Mouse (Mus musculus) bone marrow, adult 2 months (tissue): Measurements from ENCODE around the gene Nop2. TPM values are rescaled to one million over a fixed set of nuclear protein-coding genes. Genes with fewer than 3 reads are reported as not detected.

Experiments
- H3K27ac ChIP-seq: fragments of 200-500 bp; 2 replicates; pipeline ENCODE4 v1.5.1; 2012; ENCODE audit warnings: low read depth, mild to moderate bottlenecking, control low read depth, inconsistent platforms, low read length; ENCODE audit not compliant: control insufficient read depth, poor library complexity, insufficient read depth
- H3K4me1 ChIP-seq: fragments of 200-500 bp; 2 replicates; pipeline ENCODE4 v1.6.1; 2011; ENCODE audit warnings: low read length; ENCODE audit not compliant: control insufficient read depth, insufficient read depth
- H3K4me3 ChIP-seq: fragments of 200-500 bp; replicated peaks from 2 replicates; pipeline ENCODE3; 2011; ENCODE audit warnings: mild to moderate bottlenecking, low read depth, low read length, control low read depth; ENCODE audit not compliant: control insufficient read depth
- CTCF ChIP-seq: fragments of 200-500 bp; IDR thresholded peaks from 2 replicates; pipeline ENCODE4 v1.5.1; 2011; ENCODE audit warnings: low read length, control low read depth; ENCODE audit not compliant: control insufficient read depth, insufficient read depth
- POLR2A ChIP-seq: fragments of 200-500 bp; IDR thresholded peaks from 2 replicates; pipeline ENCODE4 v1.6.1; 2011; ENCODE audit warnings: low read depth, mild to moderate bottlenecking, control low read depth, low read length, borderline replicate concordance; ENCODE audit not compliant: control insufficient read depth
- WGBS: fragments of 180-500 bp; shearing (Covaris S2); methylation state at CpG from one replicate; pipeline ENCODE4 v1.1.7; 2018; 5-methylcytosine and 5-hydroxymethylcytosine counted together
- polyA plus RNA-seq: library from polyadenylated mRNA; stranded (reverse); fragments of >200 nt; gene quantifications from 2 replicates; pipeline ENCODE4 v1.2.4, GENCODE M21; 2011; ENCODE audit warnings: low replicate concordance; ENCODE audit not compliant: missing spikeins, insufficient read depth, insufficient read length

Gene Nop2
- polyA plus RNA-seq, 1 experiment, result 25.7 TPM

- Histone ChIP-seq H3K4me3 (no peak overlapping the region), H3K27ac (no peak overlapping the region), H3K4me1 (no peaks in the 10 kb centered on the region)
- WGBS, result 93% methylated on average over 12 of the region's 12 CpGs
- TF ChIP-seq CTCF, result no peak
- no peak for TF ChIP-seq POLR2A
Observed at GRCm38 (mm10) chr6:125128724-125129123, 3.0 kb upstream of the Nop2 start.

- H3K4me1 ChIP-seq, result no peaks in the 10 kb centered on the region
- TF ChIP-seq POLR2A, result no peak
- no peak for TF ChIP-seq CTCF
- H3K27ac ChIP-seq, result 0 out of 2 replicates have a peak overlapping the region, but pooled peaks have one; percentile 4
- 82% methylated on average over 20 of the region's 20 CpGs for WGBS
- H3K4me3 ChIP-seq, result no peak overlapping the region
Observed at GRCm38 (mm10) chr6:125129710-125130402, 1.9 kb upstream of the Nop2 start.

GRCm38 (mm10) chr6:125132470-125132869, 761 bp downstream of the Nop2 start:
- 2% methylated on average over 11 of the region's 11 CpGs for WGBS
- Histone ChIP-seq H3K4me3 (peak overlapping the region; percentile 93), H3K27ac (no peak overlapping the region), H3K4me1 (no peaks in the 10 kb centered on the region)
- TF ChIP-seq POLR2A (no peak), CTCF (no peak)

GRCm38 (mm10) chr6:125137002-125137671, 5.4 kb downstream of the Nop2 start:
- TF ChIP-seq CTCF, result peak; percentile 66; the same call in 1 of the 2 replicates
- no peak for TF ChIP-seq POLR2A
- Histone ChIP-seq H3K4me1 (no peaks in the 10 kb centered on the region), H3K27ac (no peak overlapping the region), H3K4me3 (no peak overlapping the region)
- WGBS, result 89% methylated on average over 19 of the region's 19 CpGs

GRCm38 (mm10) chr6:125139747-125140146, 8.0 kb downstream of the Nop2 start:
- no peak overlapping the region for H3K4me3 ChIP-seq
- TF ChIP-seq POLR2A (no peak), CTCF (no peak)
- 91% methylated on average over 7 of the region's 7 CpGs for WGBS
- H3K27ac ChIP-seq, result no peak overlapping the region
- no peaks in the 10 kb centered on the region for H3K4me1 ChIP-seq

- no peak overlapping the region for H3K27ac ChIP-seq
- no peak overlapping the region for H3K4me3 ChIP-seq
- TF ChIP-seq POLR2A, result no peak
- TF ChIP-seq CTCF, result no peak
- peaks cover 6% of the 10 kb centered on the region; the same call in 1 of the 2 replicates for H3K4me1 ChIP-seq
- WGBS, result 86% methylated on average over 8 of the region's 8 CpGs
Observed at GRCm38 (mm10) chr6:125142436-125142835, 10.7 kb downstream of the Nop2 start.

GRCm38 (mm10) chr6:125143128-125143527, 11.4 kb downstream of the Nop2 start:
- H3K4me3 ChIP-seq, result no peak overlapping the region
- TF ChIP-seq POLR2A, result no peak
- no peak for TF ChIP-seq CTCF
- peaks cover 7% of the 10 kb centered on the region; the same call in 1 of the 2 replicates for H3K4me1 ChIP-seq
- 64% methylated on average over 3 of the region's 3 CpGs for WGBS
- no peak overlapping the region for H3K27ac ChIP-seq

- Histone ChIP-seq H3K4me3 (no peak overlapping the region), H3K27ac (no peak overlapping the region), H3K4me1 (peaks cover 11% of the 10 kb centered on the region; the same call in 1 of the 2 replicates)
- TF ChIP-seq CTCF (no peak), POLR2A (no peak)
- WGBS, result 94% methylated on average over 9 of the region's 9 CpGs
Observed at GRCm38 (mm10) chr6:125143904-125144303, 12.2 kb downstream of the Nop2 start.
